Mouse (Mus musculus) kidney, postnatal 14 days (tissue): ENCODE measurements around the gene Ccdc158.

Source experiments
- DNase-seq: peaks from one replicate; pipeline ENCODE4 v3.0.0; 2022; ENCODE audit warnings: mixed read lengths

The Ccdc158 gene

DNA sequence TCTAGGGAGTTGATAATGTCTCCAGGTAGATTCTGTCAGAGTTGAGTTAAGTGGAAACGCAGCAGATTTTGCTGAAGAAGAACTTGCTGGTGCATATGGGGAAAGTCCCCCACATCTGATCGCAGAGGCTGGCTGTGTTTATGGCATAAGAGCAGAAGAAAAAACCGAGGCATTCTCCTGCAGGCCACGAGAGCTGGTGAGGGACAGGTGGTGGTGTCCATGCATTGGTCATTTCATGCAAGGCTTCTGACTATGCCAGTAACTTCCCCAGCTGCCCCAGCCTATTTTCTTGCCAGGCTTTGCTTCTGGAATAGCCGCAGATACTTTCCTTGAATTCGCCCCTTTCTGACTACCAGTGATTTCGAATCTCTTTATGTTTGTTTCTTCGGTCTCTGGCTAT is 78.2 kb downstream of the Ccdc158 start:
- DNase-seq = no peak

DNA sequence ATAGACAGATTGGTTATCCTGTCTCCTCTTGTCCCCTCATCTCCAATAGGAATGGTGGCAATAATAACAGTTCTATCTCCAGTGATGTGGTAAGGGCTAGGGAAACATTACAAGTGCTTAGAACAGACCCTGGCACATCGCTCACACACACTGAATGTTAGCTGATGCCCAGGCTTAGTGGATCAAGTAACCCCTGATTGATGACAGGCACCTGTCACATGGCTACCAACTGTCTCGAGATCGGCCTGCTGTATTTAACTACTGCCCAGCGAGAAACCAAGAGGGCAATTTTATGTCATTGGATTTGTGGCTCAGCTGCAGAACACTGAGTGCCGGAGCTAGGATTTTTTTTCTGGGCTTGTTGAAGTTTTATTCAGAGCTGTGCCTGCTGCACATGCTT is 80.0 kb downstream of the Ccdc158 start:
- DNase-seq = no peak

DNA sequence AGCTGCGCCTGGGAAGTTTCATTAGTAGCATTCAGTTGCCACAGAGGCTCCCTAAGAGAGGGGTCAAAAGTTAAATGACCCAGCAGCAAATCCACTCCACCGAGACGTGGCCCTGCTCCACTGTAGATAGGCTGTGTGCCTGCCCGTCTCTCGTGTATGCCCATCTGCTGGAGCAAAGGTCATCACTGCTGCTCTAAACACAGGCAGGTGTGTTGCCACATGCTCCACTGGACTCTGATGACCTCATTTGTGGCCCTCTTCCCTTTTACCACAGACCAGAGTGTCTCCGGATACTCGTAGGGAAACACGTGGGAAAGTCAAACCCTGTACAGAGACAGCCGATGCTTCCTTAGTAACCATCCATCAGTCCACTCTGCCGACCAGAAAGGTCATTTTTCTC is 89.1 kb downstream of the Ccdc158 start:
- DNase-seq = peak; percentile 7

DNA sequence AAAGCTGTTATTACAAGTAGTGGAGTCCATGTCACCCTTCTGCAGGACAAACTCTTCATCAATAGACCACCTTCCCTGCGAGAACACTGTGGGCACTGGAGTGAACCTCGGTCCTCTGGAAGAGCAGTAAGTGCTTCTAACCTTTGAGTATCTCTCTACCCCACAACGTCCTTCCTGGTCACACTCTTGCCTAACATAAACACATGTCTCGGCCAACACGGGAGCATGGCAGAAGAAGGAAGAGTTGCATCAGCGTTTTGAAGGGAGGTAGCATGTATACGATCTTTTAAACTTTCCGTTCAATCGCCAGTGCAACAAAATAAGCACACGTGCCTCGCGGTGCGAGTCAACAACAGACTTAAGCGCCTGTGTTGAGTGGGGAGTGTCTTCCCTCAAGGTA is 95.5 kb downstream of the Ccdc158 start:
- no peak for DNase-seq

DNA sequence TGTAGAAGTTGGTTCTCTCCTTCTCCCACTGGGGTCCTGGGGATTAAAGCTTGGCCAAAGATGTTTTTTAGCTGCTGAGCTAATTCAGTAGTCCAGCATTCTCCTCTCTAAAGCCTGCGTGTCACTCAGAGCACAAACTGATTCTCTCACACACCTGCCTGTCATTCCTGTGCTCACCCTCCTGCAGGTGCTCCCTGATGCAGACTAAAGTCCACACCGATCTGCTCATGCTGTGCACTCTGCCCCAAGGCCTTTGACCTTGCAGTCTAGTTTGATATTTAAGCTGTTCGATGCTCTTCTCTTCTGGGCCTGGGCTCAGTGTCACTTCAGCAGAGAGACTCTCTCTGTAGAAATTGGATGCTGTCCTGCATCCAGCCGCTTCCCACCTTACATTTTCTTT is 103.8 kb downstream of the Ccdc158 start:
- peak; percentile 14 for DNase-seq

DNA sequence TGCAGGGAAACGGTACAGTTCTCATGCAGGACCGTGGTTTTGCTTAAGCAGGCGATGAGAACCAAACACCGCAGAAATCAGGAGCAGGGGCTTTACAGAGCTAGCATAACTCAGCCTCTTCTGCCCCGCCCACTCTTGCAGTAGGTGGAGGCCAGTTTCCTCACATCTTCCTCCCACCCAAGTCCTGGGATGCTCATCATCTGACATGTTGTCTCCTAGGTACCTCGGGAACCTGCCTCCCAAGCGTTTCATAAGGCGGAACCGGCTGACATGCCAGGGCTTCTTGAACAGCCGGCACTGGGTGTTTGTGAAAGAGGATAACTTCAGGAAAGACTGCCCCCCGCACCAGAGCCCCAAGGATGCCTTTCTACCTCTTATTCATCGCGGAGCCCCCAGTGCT is 113.1 kb downstream of the Ccdc158 start:
- no peak for DNase-seq

DNA sequence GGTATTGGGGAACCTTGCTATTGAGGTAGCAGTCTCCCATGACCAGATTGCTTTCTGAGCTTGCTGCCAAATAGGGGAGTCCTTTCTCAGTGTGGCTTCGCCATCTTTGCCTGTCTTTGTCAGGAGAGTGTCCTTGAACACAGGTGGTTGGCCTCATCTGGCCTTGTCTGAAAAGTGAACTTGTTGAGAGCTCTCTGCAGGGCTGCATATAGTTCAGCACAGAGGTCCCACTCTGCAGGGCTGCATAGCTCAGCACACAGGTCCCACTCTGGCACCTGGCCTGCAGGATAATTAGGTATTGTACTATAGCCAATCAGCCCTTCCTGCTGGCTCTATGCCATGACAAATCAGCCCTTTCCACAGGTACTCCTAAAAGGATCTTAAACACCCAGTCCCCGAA is 114.9 kb downstream of the Ccdc158 start:
- DNase-seq = no peak
